Mouse (Mus musculus) R1 (cell line): ENCODE data around the gene Auh.
A peak's percentile ranks its signal among the peaks of the same experiment; 100 is the strongest.

Experiments used
- DNase-seq: peaks from one replicate; pipeline ENCODE4 v3.0.0-alpha.2; 2018; ENCODE audit warnings: low read depth, low spot score

Gene Auh

DNA sequence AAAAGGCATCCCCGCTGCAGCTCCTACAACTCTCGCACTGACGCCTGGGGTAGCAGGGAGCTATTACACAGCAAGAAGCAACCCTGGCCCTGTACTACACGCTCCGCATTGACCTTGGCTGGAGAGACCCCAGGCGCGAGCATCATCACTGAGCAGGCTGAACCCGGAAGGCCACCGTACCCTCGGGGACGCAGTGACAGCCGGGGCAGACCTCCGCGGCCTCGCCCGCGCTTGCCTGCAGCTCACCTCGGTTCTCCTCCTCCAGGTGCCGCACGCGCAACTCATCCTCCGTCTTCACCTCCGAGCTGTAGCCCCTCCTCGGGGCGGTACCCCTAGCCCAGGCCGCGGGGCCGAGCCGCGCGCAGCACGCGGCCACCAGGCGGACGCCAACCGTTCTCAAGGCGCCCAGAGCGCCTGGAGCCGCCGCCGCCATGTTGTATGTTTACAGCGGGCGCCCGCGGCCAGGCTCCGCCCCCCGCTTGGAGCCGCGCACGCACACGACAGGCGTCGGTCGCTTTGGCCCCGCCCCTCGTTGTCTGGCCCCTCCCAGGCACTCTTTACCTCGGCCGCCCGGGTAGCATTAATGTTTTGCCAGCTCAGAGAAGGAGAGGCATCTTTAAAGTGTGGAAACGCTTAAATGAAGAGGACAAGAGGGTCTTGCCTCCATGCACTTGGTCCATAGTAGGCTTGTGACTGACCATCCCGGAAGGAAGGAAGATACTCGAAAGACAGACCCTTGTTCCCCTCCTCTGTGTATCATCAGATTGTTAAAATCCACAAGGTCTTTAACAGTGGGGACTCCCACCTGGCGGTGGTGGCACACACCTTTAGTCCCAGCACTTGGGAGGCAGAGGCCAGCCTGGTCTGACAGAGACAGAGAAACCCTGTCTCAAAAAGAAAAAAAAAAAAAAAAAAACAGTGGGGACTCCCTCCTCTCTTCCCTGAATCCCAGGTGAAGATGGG is at the start of gene Auh:
TSS of gene Auh (minus strand) at position 473 of the 963 bp plus-strand sequence.
- peak; percentile 90 for DNase-seq

DNA sequence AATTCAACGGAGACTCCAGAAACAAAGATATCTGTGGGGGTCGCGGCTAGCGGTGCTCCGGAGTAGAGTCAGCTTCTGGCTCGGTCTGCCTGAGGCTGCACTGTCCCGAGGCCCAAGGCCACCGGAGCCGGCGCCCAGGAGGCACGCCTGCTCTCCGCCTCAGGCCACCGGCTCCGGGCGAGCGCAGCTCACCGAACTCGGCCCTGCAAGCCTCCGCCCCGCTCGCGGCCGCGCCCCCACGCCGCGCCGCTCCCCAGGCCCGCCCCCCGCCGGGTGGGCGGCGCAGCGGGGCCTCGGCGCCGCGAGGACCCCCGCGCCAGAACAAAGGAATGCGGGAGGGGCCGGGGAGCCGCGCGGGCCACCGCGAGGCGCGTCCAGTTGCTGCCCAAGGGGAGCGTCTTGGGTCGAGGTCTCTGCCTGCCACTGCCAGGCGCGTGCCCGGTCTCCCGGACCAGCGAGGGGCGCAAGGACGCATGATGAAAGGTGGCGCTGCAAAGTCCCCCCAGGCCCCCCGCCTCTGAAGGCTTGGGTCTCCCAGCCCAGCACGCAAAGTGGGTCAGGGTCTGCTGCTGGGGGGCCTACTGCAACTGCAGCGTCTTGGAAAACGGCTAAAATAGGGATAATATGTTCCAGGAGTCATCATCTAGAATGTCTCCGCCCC is 49.0 kb upstream of the Auh start:
- DNase-seq = no peak

DNA sequence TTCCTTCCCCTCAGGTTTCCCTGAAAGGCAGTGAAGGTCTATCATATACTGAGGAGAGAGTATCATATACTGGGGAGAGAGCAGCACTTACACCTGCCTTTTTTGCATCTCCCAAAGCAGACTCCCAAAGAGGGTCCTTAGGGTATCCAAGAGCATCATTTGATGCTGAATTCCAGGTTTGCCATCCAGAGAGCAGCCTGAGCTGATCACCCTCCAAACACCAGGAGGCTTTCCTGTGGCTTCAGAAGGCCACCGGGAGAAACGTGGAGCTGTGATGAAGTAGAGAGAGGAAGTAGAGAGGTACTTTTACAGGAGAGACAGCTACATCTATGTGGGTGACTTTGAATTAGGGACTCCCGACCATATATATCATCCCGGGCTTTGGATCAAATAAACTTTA is 48.3 kb upstream of the Auh start:
- DNase-seq = no peak

DNA sequence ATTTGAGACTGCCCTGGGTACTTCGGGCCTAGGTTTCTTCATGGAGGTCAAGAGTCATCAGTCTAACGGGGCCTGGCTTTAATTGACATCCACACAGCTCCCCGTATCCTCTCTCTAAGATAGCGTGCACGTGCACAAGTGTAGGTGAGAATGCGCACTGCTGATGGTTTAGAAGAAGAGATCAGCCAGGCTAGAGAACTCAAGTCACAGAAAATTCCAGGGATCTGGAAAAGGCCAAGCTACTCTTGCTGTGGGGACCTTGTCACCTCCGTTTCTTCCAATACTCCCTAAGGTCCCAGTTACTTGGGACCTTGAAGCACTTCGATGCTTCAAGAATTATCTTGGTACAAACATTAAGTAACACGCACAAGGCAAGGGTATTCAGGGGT is 47.7 kb upstream of the Auh start:
- no peak for DNase-seq

DNA sequence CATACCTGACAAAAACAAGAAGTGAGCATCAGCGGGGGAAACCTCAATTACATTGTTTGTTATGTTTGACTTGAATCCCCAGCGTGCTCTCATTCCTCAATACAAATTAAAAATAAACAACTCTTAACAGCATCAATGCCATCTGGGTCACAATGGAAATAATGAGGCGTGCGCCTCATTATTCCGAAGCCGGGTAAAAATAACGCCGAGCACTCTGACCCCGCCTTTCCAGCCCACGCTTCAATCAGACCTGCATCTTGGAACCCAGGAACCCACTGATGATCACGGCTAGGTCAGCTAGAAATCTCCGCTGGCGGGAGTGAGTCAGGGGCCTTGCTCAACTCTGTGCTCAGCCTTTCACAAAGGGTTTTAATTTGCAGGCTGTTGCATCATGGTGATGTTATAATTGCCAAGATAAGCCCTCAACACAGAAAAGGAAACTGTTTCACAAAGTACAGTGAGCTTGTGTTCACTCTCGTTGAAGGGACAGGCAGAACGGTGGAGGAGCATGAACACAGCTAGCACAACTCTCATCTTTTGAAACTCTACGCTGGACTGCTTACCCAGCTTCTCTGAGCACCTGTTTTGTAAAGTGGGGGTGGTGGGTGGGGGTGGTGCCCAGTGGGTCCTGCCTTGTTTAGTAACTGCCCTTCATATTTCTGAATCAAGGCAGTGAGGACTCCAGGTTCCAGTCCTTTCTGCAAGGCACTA is 47.2 kb upstream of the Auh start:
- DNase-seq = no peak

DNA sequence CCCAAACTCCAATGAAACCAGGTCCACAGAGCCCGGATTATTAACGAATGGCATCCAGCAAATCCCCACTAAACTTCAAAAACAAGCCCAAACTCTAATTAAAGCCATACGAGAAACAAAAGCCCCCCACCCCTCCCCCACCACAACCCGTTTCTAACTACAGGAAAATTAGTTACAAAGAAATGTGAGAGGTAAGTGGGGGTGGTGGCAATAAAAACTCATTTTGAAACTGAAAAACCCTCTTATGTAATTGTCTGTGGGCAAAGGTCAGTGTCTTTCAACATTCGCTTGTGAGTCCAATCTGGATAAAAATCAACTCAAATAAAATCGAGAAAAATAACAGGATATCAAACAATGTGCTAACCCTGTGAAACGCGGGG is 46.6 kb upstream of the Auh start:
- no peak for DNase-seq

DNA sequence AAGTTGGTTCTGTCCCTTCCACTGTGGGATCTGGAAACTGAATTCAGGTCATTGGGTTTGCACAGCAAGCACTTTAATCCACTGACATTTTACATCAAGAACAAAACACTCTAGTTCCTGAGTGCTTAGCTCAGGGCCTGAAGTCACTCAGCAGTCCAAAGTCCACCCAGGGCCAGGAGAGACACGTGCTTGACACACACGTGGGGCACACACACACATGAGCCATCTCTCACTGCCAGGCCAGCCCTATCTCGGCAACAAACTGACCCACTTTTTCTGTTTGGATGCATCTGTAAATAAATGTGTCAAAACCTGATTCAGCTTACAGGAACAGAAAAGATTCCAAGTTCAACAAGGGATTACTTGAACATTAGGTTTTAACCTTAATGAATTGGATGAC is 45.2 kb upstream of the Auh start:
- DNase-seq = no peak

DNA sequence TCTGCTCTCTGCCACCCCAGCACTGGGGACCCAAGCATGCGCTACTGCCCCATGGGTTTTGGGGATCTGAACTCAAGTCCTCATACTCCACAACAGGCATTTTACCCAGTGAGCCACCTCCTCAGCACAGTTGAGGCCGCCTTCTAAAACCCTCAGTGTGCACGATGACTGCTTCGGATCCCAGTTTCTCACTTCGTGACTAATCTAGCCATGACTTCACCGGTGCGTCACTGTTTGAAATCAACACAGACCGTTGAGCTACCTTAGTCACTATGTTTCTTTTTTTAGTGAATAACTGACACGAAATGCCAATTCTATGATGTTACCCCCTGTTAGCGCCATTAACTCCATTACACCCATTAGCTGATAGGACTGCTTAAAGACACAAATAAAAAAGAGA is 43.9 kb upstream of the Auh start:
- no peak for DNase-seq

DNA sequence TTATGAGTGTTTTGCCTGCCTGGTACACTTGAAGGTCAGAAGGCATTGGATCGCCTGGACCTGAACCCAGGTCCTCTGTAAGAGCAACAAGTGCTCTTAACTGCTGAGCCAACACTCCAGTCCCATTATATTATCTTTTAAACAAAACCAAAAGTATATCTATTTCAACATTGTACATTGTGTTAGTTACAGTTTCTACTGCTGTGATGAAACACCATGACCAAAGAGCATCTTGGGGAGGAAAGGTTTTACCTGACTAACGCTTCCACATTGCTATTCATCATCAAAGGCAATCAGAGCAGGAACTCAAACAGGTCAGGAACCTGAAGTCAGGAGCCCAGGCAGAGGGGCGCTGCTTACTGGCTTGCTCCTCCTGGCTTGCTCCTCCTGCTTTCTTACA is 43.1 kb upstream of the Auh start:
- DNase-seq = no peak

DNA sequence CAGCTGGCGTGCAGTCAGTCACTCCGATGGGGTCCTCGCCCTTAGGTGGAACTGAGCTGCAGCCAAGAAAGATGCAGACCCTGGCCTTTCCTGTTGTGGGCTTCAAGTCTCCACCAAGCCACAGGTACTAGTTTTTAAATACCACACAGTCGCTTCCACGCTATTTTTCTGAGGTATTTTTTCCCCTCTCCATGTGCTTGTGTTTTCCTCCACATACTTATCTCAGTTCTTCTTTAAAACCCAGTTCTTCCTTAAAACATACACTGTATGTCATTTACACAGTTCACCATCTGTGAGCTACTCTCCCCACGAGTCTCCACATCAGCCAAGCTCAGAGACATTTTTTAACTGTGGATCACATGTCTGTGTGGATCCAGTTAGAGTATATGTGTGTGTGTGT is 41.4 kb upstream of the Auh start:
- no peak for DNase-seq

DNA sequence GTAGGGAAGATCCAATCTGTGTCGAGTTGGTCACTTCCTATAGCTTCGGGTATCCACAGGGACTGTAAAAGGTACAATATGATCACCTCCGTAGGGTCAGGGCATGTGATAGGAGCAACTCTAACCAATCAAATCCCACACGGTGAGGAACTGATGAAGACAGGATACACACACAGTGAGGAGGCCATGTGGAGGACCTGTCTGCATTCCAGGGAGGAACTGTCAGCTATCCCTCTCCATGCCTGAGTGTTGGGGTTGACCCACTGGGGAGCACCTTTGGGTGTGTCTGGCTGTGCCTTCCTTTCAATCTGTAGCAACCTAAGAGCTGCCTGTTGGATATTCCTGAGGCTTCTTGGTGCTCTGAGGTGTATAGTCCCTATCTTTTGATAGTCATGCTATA is 33.4 kb upstream of the Auh start:
- DNase-seq = no peak

DNA sequence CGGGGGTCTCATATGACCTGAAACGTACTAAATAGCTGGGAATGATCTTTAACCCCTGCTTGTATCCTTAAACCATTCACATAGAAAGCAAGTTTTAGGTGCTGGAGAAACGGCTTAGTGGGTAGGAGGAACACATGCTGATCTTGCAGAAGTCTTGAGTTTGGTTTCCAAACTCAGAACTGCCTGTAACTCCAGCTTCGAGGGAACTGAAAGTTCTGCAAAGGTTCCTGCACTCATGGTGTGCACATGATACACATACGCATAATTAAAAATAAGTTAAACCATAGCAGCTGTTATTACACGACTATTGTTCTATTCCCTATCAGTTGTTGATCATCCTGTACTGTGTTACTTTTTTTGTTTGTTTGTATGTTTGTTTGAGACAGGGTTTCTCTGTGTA is 32.9 kb upstream of the Auh start:
- no peak for DNase-seq

DNA sequence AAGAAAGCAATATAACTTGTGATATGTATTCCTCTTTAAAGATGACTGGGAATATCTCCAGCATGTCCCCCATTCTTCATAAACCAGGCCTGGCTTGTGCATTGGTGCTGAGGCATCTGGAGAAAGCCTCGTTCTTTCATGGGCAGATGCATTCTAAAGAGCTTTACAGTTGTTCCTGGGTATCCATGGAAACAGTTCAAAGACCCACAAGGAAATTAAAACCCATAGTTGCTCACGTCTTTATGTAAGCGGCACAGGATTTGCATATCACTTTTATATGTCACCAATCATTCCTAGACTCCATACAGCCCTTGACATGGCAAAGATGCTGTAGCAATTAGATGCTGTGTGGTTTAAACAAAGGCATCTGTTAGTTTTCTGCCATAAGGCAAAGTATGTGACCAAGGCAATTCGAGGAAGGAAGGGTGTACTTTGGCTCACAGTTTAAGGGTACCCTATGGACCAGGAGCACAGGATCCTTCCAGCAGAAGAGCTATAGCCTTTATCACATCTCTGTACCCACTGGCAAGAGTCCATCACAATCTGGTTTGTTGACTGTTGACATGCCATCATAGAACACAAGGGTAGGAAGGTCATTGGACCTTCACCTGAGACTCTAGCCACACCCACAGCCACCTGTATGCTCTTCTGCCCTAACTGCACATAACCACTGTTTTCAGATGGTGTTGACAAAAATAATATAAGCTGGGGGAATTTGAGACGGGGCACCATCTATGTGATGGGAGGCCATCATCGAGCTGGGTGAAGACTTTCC is 24.5 kb upstream of the Auh start:
- no peak for DNase-seq

DNA sequence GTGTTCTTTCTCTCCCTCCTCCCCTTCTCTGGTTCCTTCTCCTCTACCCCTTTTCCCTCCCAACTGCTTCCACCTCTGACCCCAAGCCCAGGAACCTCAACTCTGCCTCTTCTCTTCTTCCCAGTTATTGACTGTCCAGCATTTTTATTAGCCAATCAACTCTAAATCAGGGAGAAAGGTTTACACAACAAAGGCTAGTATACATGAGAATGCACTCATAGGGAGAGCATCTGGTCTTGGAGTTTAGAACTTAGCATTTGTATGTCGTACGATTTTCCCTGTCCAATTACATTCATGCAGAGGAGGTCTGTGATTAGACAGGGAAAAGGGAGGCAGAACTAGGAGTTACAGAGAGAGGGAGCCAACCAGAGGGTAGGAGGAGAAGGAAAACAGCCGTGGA is 19.7 kb upstream of the Auh start:
- peak; percentile 97 for DNase-seq

DNA sequence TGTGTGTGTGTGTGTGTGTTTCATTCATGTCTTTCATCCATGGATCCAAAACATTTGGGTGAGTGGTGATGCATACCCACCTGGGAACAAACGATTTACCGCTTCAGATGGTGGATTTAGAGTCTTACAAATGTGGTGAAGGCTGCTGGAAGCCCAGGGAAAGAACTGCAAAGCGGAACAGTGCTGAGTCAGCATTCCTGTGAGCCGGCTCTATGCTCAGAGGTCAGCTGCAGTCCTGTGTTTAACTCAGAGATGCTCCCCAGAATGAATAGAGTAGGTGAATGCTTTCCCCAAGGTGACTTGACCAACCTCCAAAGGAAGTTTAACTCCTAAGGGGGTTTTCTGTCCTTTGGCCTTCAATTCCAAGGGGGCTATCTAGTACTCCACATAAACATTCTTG is 18.1 kb upstream of the Auh start:
- DNase-seq = peak; percentile 56

DNA sequence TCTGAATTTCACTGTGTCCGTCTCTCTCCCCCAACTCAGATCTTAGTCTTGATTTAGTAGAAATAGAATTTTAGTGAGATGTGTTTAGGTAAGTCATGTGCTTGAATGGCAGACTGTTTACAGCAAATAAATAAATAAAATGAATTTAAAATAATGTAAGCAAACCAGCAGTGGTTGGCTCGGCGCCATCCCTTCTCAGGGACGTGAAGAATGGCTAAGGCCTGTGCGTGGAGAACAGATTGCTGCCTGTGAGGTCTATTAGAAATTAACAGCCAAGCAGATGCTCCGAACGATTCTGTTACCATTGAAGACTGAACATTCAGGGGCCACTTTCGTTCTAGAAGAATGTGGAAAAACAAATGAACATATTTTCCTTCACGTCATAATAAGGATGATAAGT is 16.3 kb upstream of the Auh start:
- no peak for DNase-seq

DNA sequence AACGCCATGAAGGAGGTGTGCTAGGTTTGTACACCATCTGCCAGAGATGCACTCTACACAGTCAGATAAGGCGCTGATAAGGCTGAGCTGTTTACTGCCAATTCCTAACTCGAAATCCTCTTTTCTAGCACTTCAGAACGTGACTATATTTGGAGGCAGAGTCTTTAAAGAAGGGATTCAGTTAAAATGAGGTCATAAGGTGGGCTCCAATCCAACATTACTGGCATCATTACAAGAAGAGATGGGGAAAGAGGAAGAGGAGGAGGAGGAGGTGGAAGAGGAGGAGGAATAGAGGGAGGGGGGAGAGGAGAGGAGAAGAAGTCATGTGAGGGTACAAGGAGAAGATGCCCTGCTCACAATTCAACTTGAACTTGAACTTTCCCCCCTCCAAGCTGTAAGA is 14.6 kb upstream of the Auh start:
- DNase-seq = no peak

DNA sequence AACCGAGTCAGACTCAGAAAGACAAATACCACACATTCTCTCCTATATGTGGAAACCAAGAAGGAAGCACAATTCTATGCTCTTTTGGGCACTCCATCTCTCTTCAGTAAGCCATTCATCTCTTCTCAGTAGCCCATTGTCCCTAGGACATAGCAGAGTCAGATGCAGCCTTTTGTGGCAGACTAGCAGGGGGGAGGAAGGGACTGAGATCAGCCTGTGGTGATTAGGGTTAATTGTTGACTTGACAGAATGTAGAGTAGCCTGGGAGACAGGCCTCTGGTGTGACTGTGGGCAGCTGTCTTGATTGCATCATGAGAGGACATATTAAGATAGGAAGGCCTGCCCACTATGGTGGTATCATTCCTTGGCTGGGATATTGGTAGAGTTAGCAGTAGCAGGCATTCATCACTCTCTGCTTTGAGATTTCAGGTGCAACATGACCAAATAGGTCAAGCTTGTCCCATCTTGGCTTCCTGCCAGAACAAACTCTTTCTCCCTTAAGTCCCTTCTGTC is 13.5 kb upstream of the Auh start:
- DNase-seq = no peak

DNA sequence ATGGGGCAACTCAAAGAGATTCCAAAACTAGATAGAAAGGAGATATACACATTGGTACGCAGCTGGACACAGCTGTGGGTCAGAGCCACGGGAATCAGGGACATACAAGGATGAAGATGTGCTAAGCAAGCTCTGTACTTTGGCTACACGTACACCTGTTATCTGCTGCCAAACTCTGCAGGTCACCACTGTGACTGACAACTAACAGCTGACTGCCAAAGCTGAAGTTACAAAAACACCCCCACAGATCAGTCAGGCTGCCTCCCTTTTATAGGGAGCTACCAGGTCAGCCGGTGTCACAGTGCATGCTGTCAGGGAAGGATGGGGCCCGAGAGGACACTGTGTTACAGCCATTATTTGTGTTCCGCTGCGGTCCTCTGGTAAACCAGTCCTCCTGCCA is 11.5 kb upstream of the Auh start:
- DNase-seq = no peak

DNA sequence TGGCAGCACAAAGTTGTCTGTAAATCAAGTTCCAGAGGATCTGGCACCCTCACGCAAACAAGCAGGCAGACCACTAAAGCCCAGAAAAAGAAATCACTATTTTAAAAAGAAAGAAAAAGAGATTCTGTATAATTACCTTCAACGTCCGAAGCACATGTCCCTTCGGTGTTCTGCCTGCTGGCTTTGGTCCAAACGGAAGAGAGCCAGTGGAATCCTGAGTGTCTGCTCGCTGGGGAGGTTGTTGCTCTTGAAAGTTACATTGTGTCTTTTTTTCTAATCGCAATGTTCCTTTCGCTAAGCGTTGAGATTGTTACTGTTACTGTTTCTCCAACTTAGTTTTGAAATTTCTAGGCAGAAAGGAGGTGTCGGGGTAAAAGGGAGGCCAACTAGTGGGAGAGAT is 1.1 kb upstream of the Auh start:
- no peak for DNase-seq

DNA sequence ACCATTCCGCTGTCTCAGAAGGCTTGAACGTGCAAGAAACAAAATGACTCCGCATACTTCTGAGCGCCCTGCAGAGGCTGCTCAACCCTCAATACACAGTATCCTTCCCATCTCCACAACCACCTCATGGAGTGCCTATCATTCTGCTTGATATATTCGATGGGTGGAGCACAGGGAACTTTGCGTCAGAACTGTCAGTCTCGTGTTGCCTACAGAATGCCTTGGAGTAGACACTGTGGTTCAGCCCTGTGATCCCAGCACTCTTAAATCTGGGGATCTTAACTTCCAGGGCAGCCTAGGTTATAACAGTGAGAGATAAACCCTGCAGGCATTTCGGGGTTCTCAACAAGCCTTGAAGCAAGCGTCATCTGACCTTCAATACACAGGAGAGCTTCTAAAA is 1.1 kb downstream of the Auh start:
- no peak for DNase-seq

DNA sequence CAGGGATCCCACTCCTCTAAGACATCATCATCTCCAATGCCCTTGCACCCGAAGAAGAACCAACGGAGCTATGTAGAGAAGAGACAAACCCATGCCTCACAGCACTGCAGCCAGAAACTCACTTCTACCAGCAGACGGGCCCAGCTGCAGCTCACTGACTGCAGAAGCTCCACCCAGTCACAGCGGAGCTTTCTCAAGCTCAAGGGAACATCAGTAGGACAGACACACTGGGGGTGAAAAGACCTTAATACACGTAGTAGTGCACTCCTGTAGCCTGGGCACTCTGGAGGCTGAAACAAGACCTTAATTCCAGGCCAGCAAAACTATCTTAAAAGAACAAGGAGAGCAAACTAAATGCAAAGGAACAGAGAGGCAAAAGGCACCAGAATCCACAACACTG is 5.0 kb downstream of the Auh start:
- no peak for DNase-seq
